ENCODE assay signal across 8 mouse cellular contexts in genomic region chr11:78094137-78094503, GRCm38 (mm10). TPM values are rescaled to one million over a fixed set of nuclear protein-coding genes. Genes with fewer than 3 reads are reported as not detected.
DNase-seq lines count a peak whose midpoint lies in the region; ATAC-seq and TF ChIP-seq lines count a peak whose summit lies in the region.

No protein-coding gene starts in this region.

- no peak for TF ChIP-seq POLR2A in olfactory bulb, adult 2 months (IDR thresholded peaks at IDR 0.05; ENCODE audit: insufficient read depth, low read depth, low read length)

- no peaks in the 10 kb centered on the region for H3K27me3 ChIP-seq in lung, embryonic 14.5 days (ENCODE audit: insufficient read depth, low read length)
- H3K27me3 ChIP-seq in embryonic facial prominence, embryonic 15.5 days: no peaks in the 10 kb centered on the region
- no peaks in the 10 kb centered on the region for H3K27me3 ChIP-seq in limb, embryonic 10.5 days (ENCODE audit: low read depth, poor library complexity, severe bottlenecking)

- 45% methylated on average over 11 of the region's 11 CpGs for WGBS in lung, embryonic 14.5 days
- WGBS in embryonic facial prominence, embryonic 15.5 days: 48% methylated on average over 11 of the region's 11 CpGs
- 55% methylated on average over 11 of the region's 11 CpGs for WGBS in limb, embryonic 10.5 days
- WGBS in olfactory bulb, adult 2 months: 36% methylated on average over 11 of the region's 11 CpGs

- H3K36me3 ChIP-seq in lung, embryonic 14.5 days (ENCODE audit: insufficient read depth): 0 out of 2 replicates have a peak, but pooled peaks cover 3% of the 10 kb centered on the region
- no peaks in the 10 kb centered on the region for H3K36me3 ChIP-seq in embryonic facial prominence, embryonic 15.5 days
- H3K36me3 ChIP-seq in limb, embryonic 10.5 days: peaks cover 11% of the 10 kb centered on the region

- H3K9ac ChIP-seq in lung, embryonic 14.5 days: peak overlapping the region; percentile 60
- H3K9ac ChIP-seq in embryonic facial prominence, embryonic 15.5 days: peak overlapping the region; percentile 73

- no peaks in the 10 kb centered on the region for H3K9me3 ChIP-seq in lung, embryonic 14.5 days (ENCODE audit: low read depth, low read length)
- no peaks in the 10 kb centered on the region for H3K9me3 ChIP-seq in embryonic facial prominence, embryonic 15.5 days (replicated peaks)
- H3K9me3 ChIP-seq in limb, embryonic 10.5 days (replicated peaks): no peaks in the 10 kb centered on the region

- no peak for TF ChIP-seq CTCF in lung, embryonic 14.5 days (IDR thresholded peaks at IDR 0.05; ENCODE audit: low read depth)
- TF ChIP-seq CTCF in olfactory bulb, adult 2 months (IDR thresholded peaks at IDR 0.05; ENCODE audit: insufficient read depth, low read depth, low read length): no peak

- no peak for DNase-seq in lung, embryonic 14.5 days
- no peak for DNase-seq in lung, postnatal 14 days
- DNase-seq in limb, embryonic 10.5 days (ENCODE audit: low spot score): no peak
- no peak for DNase-seq in right cerebral cortex, postnatal 36 days (ENCODE audit: low spot score in 2 of 2)
- no peak for DNase-seq in frontal cortex, postnatal 10 days (ENCODE audit: low spot score in 2 of 2)
- DNase-seq in layer of hippocampus, adult 8-10 months (ENCODE audit: low spot score in 2 of 2): no peak

- ATAC-seq in lung, embryonic 14.5 days (ENCODE audit: insufficient read depth): peak; percentile 48
- ATAC-seq in embryonic facial prominence, embryonic 15.5 days (ENCODE audit: insufficient number of reproducible peaks, low FRiP score, low TSS enrichment, low read depth): 0 out of 2 replicates have a peak, but pooled peaks have one; percentile 39

- H3K27ac ChIP-seq in lung, embryonic 14.5 days (ENCODE audit: low read depth): 0 out of 2 replicates have a peak overlapping the region, but pooled peaks have one; percentile 7
- H3K27ac ChIP-seq in embryonic facial prominence, embryonic 15.5 days (replicated peaks): peak overlapping the region; percentile 51; the same call in 1 of the 2 replicates
- peak overlapping the region; percentile 84 for H3K27ac ChIP-seq in limb, embryonic 10.5 days
- H3K27ac ChIP-seq in olfactory bulb, adult 2 months (ENCODE audit: insufficient read depth, low read depth, low read length): 0 out of 2 replicates have a peak overlapping the region, but pooled peaks have one; percentile 32

- H3K4me3 ChIP-seq in lung, embryonic 14.5 days (ENCODE audit: low read depth, low read length): peak overlapping the region; percentile 57
- H3K4me3 ChIP-seq in embryonic facial prominence, embryonic 15.5 days (replicated peaks): peak overlapping the region; percentile 80
- peak overlapping the region; percentile 71 for H3K4me3 ChIP-seq in limb, embryonic 10.5 days
- peak overlapping the region; percentile 82 for H3K4me3 ChIP-seq in olfactory bulb, adult 2 months (ENCODE audit: insufficient read depth, low read depth, low read length)

- peaks cover 6% of the 10 kb centered on the region for H3K4me1 ChIP-seq in lung, embryonic 14.5 days (ENCODE audit: insufficient read depth)
- H3K4me1 ChIP-seq in embryonic facial prominence, embryonic 15.5 days: peaks cover 18% of the 10 kb centered on the region
- peaks cover 22% of the 10 kb centered on the region for H3K4me1 ChIP-seq in limb, embryonic 10.5 days
- peaks cover 3% of the 10 kb centered on the region; the same call in 1 of the 2 replicates for H3K4me1 ChIP-seq in olfactory bulb, adult 2 months (ENCODE audit: control insufficient read depth, insufficient read depth, low read length)

- peak overlapping the region; percentile 72 for H3K4me2 ChIP-seq in lung, embryonic 14.5 days
- H3K4me2 ChIP-seq in embryonic facial prominence, embryonic 15.5 days (replicated peaks): peak overlapping the region; percentile 67

RNA-seq across cellular contexts. Expression of gene Fam222b, which starts 0.3 kb away (rescaled TPM):
- polyA plus RNA-seq in lung, embryonic 14.5 days (2014; fragmentation: Nextera tagmentation; extraction: Ambion mirVana): 17.8 and 17.9 TPM in 2 replicates
- 14.4 and 17.3 TPM in 2 replicates for polyA plus RNA-seq in embryonic facial prominence, embryonic 15.5 days (2015; fragmentation: Nextera tagmentation; extraction: Ambion mirVana)
- 22.7 and 24.2 TPM in 2 replicates for polyA plus RNA-seq in limb, embryonic 10.5 days (2016; fragmentation: Nextera tagmentation; extraction: Ambion mirVana)
- polyA plus RNA-seq in olfactory bulb, adult 2 months (2012; ENCODE audit: insufficient read depth, insufficient read length, low replicate concordance, missing spikeins): not detected in 2 replicates
- 10 to 100 TPM; 27.4 to 30.0 (median 28.1) TPM for total RNA-seq in layer of hippocampus, adult 8-10 months (2022)

RNA-seq across cellular contexts. Expression of gene Eral1, which starts 13.9 kb away (rescaled TPM):
- polyA plus RNA-seq in lung, embryonic 14.5 days (2014; fragmentation: Nextera tagmentation; extraction: Ambion mirVana): 37.5 and 38.5 TPM in 2 replicates
- 33.3 and 33.6 TPM in 2 replicates for polyA plus RNA-seq in embryonic facial prominence, embryonic 15.5 days (2015; fragmentation: Nextera tagmentation; extraction: Ambion mirVana)
- 43.4 and 45.4 TPM in 2 replicates for polyA plus RNA-seq in limb, embryonic 10.5 days (2016; fragmentation: Nextera tagmentation; extraction: Ambion mirVana)
- not detected in 2 replicates for polyA plus RNA-seq in olfactory bulb, adult 2 months (2012; ENCODE audit: insufficient read depth, insufficient read length, low replicate concordance, missing spikeins)
- 10 to 100 TPM; 15.8 to 21.7 (median 21.2) TPM for total RNA-seq in layer of hippocampus, adult 8-10 months (2022)

RNA-seq across cellular contexts. Expression of gene Flot2, which starts 56.4 kb away (rescaled TPM):
- polyA plus RNA-seq in lung, embryonic 14.5 days (2014; fragmentation: Nextera tagmentation; extraction: Ambion mirVana): 51.4 and 57.4 TPM in 2 replicates
- polyA plus RNA-seq in embryonic facial prominence, embryonic 15.5 days (2015; fragmentation: Nextera tagmentation; extraction: Ambion mirVana): 65.5 and 65.7 TPM in 2 replicates
- polyA plus RNA-seq in limb, embryonic 10.5 days (2016; fragmentation: Nextera tagmentation; extraction: Ambion mirVana): 58.9 and 64.6 TPM in 2 replicates
- not detected in 2 replicates for polyA plus RNA-seq in olfactory bulb, adult 2 months (2012; ENCODE audit: insufficient read depth, insufficient read length, low replicate concordance, missing spikeins)
- total RNA-seq in layer of hippocampus, adult 8-10 months (2022): 10 to 100 TPM; 75.9 to 79.8 (median 76.1) TPM

Comparison
In these comparisons a context has a peak if more than half of its experiments do, and no peak if none do; other contexts are left out.
1. H3K27ac ChIP-seq: peak in every context shown above with its lines; median percentile 84 in limb, embryonic 10.5 days; 51 in embryonic facial prominence, embryonic 15.5 days; 32 in olfactory bulb, adult 2 months; 7 in lung, embryonic 14.5 days.